ENCODE assay signal across 22 mouse cellular contexts in the genomic region with DNA sequence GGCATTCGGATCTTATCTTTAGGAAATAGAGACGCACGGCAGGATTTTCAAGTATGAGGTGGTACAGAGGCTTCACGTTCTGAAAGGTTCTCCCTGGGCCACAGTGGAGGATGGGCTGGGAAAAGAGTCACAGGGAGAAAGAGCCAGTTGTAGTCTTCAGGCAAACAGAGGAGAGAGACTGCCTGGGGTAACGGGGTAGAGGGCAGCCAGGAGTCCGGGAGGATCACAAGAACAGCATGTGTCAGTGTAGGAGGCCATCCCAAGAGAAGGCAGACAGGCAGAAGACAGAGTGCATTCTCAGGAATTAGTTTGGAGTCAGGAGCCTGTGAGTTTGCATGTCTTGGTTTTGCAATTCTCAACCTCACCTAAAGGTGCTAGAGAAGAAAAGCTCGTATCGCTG.
DNase-seq lines count a peak whose midpoint lies in the region; ATAC-seq lines count a peak whose summit lies in the region.
"Had no signal": no experiment of that assay in that cellular context is flagged by ENCODE, and none has a peak within 500 bp of the region (broad histone marks: within the 10 kb centered on the region; RNA-seq: fewer than 3 reads in every experiment).

No protein-coding gene starts in this region.

- no peak overlapping the region for H3K9ac ChIP-seq in liver, embryonic 12.5 days
- H3K9ac ChIP-seq: embryonic facial prominence, embryonic 12.5 days; embryonic facial prominence, embryonic 15.5 days; forebrain, postnatal 0 days; hindbrain, embryonic 13.5 days; intestine, embryonic 15.5 days had no signal

- no peak overlapping the region for H3K4me3 ChIP-seq in liver, embryonic 12.5 days
- H3K4me3 ChIP-seq: embryonic facial prominence, embryonic 12.5 days; embryonic facial prominence, embryonic 15.5 days; hindbrain, embryonic 10.5 days; hindbrain, embryonic 13.5 days; intestine, embryonic 15.5 days had no signal

- H3K27ac ChIP-seq in liver, embryonic 12.5 days, result peak overlapping the region; percentile 17; the same call in 1 of the 2 replicates
- H3K27ac ChIP-seq: embryonic facial prominence, embryonic 12.5 days; embryonic facial prominence, embryonic 15.5 days; hindbrain, embryonic 10.5 days; hindbrain, embryonic 13.5 days; intestine, embryonic 15.5 days had no signal

- peaks cover 41% of the 10 kb centered on the region for H3K4me1 ChIP-seq in liver, embryonic 12.5 days
- H3K4me1 ChIP-seq: embryonic facial prominence, embryonic 12.5 days; embryonic facial prominence, embryonic 15.5 days; hindbrain, embryonic 10.5 days; hindbrain, embryonic 13.5 days; intestine, embryonic 15.5 days had no signal

- H3K36me3 ChIP-seq in liver, embryonic 12.5 days, result no peaks in the 10 kb centered on the region
- H3K36me3 ChIP-seq: embryonic facial prominence, embryonic 12.5 days; embryonic facial prominence, embryonic 15.5 days; hindbrain, embryonic 10.5 days; hindbrain, embryonic 13.5 days; intestine, embryonic 15.5 days had no signal

- WGBS in liver, embryonic 12.5 days (ENCODE audit: insufficient replicate concordance), result 82% methylated on average over 8 of the region's 8 CpGs

- no peak overlapping the region for H3K4me2 ChIP-seq in liver, embryonic 12.5 days
- H3K4me2 ChIP-seq: embryonic facial prominence, embryonic 12.5 days; embryonic facial prominence, embryonic 15.5 days; hindbrain, embryonic 13.5 days; intestine, embryonic 15.5 days had no signal

- H3K9me3 ChIP-seq in liver, embryonic 12.5 days (replicated peaks), result peaks cover 11% of the 10 kb centered on the region; the same call in 1 of the 2 replicates
- H3K9me3 ChIP-seq: embryonic facial prominence, embryonic 15.5 days; hindbrain, embryonic 13.5 days; intestine, embryonic 15.5 days had no signal

- H3K27me3 ChIP-seq in liver, embryonic 12.5 days (replicated peaks), result no peaks in the 10 kb centered on the region
- H3K27me3 ChIP-seq: embryonic facial prominence, embryonic 12.5 days; embryonic facial prominence, embryonic 15.5 days; hindbrain, embryonic 13.5 days; intestine, embryonic 15.5 days had no signal

- peak; percentile 90 for DNase-seq in heart, adult 11 months
- no peak for DNase-seq in heart, postnatal 4 days
- DNase-seq in kidney, adult 11 months, result peak; percentile 38
- no peak for DNase-seq in kidney, postnatal 14 days
- DNase-seq in liver, result no peak
- DNase-seq: adrenal gland, adult 2 months; adrenal gland, postnatal 14 days; cerebellum, adult 11 months; cerebellum, adult 2 months; cerebellum, adult 9-11 months; cerebellum, postnatal 25 days; forebrain, postnatal 0 days; gastrocnemius, postnatal 25 days had no signal

- no peak for ATAC-seq in liver, embryonic 12.5 days
- ATAC-seq: CD4-positive, CD25-positive, alpha-beta regulatory T cell, adult 4 months; forebrain, embryonic 14.5 days; forebrain, postnatal 0 days; hindbrain, embryonic 16.5 days; intestine, embryonic 15.5 days had no signal

Comparison
In these comparisons a context has a peak if more than half of its experiments do, and no peak if none do; other contexts are left out.
1. DNase-seq: peak in heart, adult 11 months (single experiment) and kidney, adult 11 months (single experiment); none in heart, postnatal 4 days (single experiment), kidney, postnatal 14 days (single experiment) and liver (single experiment).